Comparison of ENCODE assay signal across 1 mouse cellular context in the genomic region with DNA sequence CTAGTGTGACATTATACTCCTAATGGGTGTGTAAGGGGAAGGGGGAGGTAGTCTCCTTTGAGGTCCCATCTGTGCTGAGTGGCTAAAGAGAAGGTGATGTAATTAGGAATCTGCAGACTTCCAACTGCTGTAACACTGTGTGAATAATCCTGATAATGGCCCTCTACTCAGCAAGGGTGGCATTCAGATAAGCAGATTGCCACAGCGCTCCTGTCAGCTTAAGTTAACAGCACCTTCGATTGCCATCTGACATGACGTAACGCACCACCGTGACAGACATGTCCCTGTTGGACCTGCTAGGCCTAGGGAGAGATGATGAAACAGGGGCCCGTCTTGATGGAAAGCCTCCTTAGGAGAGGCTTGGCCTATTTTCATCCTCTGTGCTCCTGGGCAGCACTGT.
TF ChIP-seq lines count a peak whose summit lies in the region.

No protein-coding gene starts in this region.

TF ChIP-seq in MEL, 35 proteins besides CTCF, POLR2A, EP300 and RAD21 (continued from another document):
- TF ChIP-seq ZNF384 (IDR thresholded peaks at IDR 0.05; ENCODE audit: low read depth, low read length) (no peak), USF1 (IDR thresholded peaks at IDR 0.05; ENCODE audit: low read depth, low read length) (no peak), TBP (IDR thresholded peaks at IDR 0.05; ENCODE audit: low read depth, low read length) (peak; percentile 86), USF2 (IDR thresholded peaks at IDR 0.05; ENCODE audit: borderline replicate concordance in 1 of 2, insufficient read depth in 1 of 2, low read depth in 1 of 2, low read length in 2 of 2) (no peak), JUND (IDR thresholded peaks at IDR 0.05; ENCODE audit: low read depth, low read length) (no peak)
